Mouse (Mus musculus) cerebellum, adult 2 months (tissue): ENCODE measurements around the gene Slc24a2.

Experiments used
- CTCF ChIP-seq: fragments of 200-500 bp; IDR thresholded peaks from 2 replicates; pipeline ENCODE4 v1.5.1; 2011; ENCODE audit warnings: low read depth, mild to moderate bottlenecking, control low read depth, low read length, moderate library complexity, borderline replicate concordance; ENCODE audit not compliant: insufficient read depth
- POLR2A ChIP-seq: fragments of 200-500 bp; IDR thresholded peaks from 2 replicates; pipeline ENCODE4 v1.6.1; 2011; ENCODE audit warnings: low read length, control low read depth, borderline replicate concordance; ENCODE audit not compliant: insufficient read depth

DNA sequence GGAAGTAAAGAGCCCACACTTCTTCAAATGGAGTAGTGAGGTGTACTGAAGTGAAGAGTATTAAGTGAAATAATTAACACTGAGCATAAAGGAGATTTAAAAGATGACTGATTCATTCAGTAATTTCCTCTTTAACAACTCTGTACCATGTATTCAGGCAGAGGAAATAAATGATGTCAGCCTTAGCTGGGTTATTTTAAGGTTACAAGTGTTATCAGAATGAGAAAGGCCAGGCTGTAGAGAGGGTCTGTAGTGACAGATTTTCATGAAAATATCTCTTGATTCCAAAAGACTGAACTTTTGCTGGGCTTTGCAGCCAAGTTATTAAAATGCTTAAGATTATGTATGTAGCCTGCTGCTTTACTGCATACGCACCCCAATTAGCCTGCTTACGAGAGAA lies 80.7 kb downstream of the Slc24a2 start:
- TF ChIP-seq CTCF (no peak), POLR2A (no peak)
